Mouse (Mus musculus): ENCODE data around the gene Cntd1. TPM values are rescaled to one million over a fixed set of nuclear protein-coding genes. Genes with fewer than 3 reads are reported as not detected.

The Cntd1 gene
- polyA plus RNA-seq, 1 experiment from 2014 or later: 2.0 TPM

GRCm38 (mm10) chr11:101279193-101279569 is 369 bp downstream of the Cntd1 start:
- Histone ChIP-seq H3K4me3 (replicated peaks; ENCODE audit: low read depth, low read length) (peak overlapping the region; percentile 59; the same call in 1 of the 2 replicates), H3K4me2 (ENCODE audit: low read length) (peak overlapping the region; percentile 82), H3K9me3 (replicated peaks; ENCODE audit: low read length) (no peaks in the 10 kb centered on the region), H3K4me1 (replicated peaks; ENCODE audit: insufficient read depth, low read length) (peaks cover 44% of the 10 kb centered on the region), H3K27ac (peak overlapping the region; percentile 54; the same call in 1 of the 2 replicates), H3K36me3 (ENCODE audit: insufficient read depth, low read length) (0 out of 2 replicates have a peak, but pooled peaks cover 9% of the 10 kb centered on the region), H3K27me3 (ENCODE audit: insufficient read depth, low read length) (no peaks in the 10 kb centered on the region), H3K9ac (ENCODE audit: low read depth, low read length) (no peak overlapping the region)
- 43% methylated on average over 14 of the region's 14 CpGs for WGBS
- no peak for TF ChIP-seq CTCF (IDR thresholded peaks at IDR 0.05; ENCODE audit: low read depth)
- no peak for ATAC-seq (replicated peaks; ENCODE audit: low FRiP score, low read depth)
- no peak for DNase-seq (ENCODE audit: low spot score)

DNA sequence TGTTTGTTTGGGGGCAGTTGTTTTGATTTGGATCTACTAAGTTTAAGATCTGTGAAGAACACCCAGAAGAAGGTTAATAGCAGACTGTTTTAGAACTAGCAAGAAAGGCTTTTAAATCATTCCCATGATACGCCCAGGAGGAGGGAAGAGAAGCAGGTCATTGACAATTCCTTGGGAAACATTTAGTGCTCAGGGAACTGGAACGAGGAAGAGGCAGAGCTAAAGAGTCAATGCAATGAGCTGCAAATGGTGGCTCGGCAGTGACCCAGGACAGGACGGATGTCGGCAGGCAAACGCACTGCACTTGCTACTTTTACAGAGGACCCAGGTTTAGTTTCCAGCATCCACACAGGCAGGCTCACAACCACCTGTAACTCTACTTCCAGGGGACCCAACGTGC is 2.0 kb downstream of the Cntd1 start:
- H3K4me1 ChIP-seq (replicated peaks; ENCODE audit: insufficient read depth, low read length): peaks cover 44% of the 10 kb centered on the region
- no peak for TF ChIP-seq CTCF (IDR thresholded peaks at IDR 0.05; ENCODE audit: low read depth)
- no peaks in the 10 kb centered on the region for H3K9me3 ChIP-seq (replicated peaks; ENCODE audit: low read length)
- H3K9ac ChIP-seq (ENCODE audit: low read depth, low read length): peak overlapping the region; percentile 27; the same call in 1 of the 2 replicates
- H3K27ac ChIP-seq: peak overlapping the region; percentile 31; the same call in 1 of the 2 replicates
- DNase-seq (ENCODE audit: low spot score): no peak
- no peak for ATAC-seq (replicated peaks; ENCODE audit: low FRiP score, low read depth)
- H3K27me3 ChIP-seq (ENCODE audit: insufficient read depth, low read length): no peaks in the 10 kb centered on the region
- H3K4me3 ChIP-seq (replicated peaks; ENCODE audit: low read depth, low read length): no peak overlapping the region
- 21% methylated on average over 7 of the region's 7 CpGs for WGBS
- H3K36me3 ChIP-seq (ENCODE audit: insufficient read depth, low read length): 0 out of 2 replicates have a peak, but pooled peaks cover 9% of the 10 kb centered on the region
- no peak overlapping the region for H3K4me2 ChIP-seq (ENCODE audit: low read length)

- Histone ChIP-seq H3K9ac (ENCODE audit: low read depth, low read length) (no peak overlapping the region), H3K9me3 (replicated peaks; ENCODE audit: low read length) (no peaks in the 10 kb centered on the region), H3K4me2 (ENCODE audit: low read length) (no peak overlapping the region), H3K4me1 (replicated peaks; ENCODE audit: insufficient read depth, low read length) (peaks cover 24% of the 10 kb centered on the region; the same call in 1 of the 2 replicates), H3K27me3 (ENCODE audit: insufficient read depth, low read length) (no peaks in the 10 kb centered on the region), H3K27ac (peak overlapping the region; percentile 73), H3K36me3 (ENCODE audit: insufficient read depth, low read length) (peaks cover 11% of the 10 kb centered on the region; the same call in 1 of the 2 replicates), H3K4me3 (replicated peaks; ENCODE audit: low read depth, low read length) (no peak overlapping the region)
- TF ChIP-seq CTCF (IDR thresholded peaks at IDR 0.05; ENCODE audit: low read depth): no peak
- whole genome bisulfite sequencing: 20% methylated on average over 5 of the region's 5 CpGs
- ATAC-seq (replicated peaks; ENCODE audit: low FRiP score, low read depth) (no peak), DNase-seq (ENCODE audit: low spot score) (no peak)
These were observed 4.1 kb downstream of the Cntd1 start for GRCm38 (mm10) chr11:101282896-101283295.

GRCm38 (mm10) chr11:101283805-101284204 is 5.0 kb downstream of the Cntd1 start:
- Histone ChIP-seq H3K4me1 (replicated peaks; ENCODE audit: insufficient read depth, low read length) (peaks cover 18% of the 10 kb centered on the region; the same call in 1 of the 2 replicates), H3K27me3 (ENCODE audit: insufficient read depth, low read length) (no peaks in the 10 kb centered on the region), H3K27ac (peak overlapping the region; percentile 73), H3K4me2 (ENCODE audit: low read length) (no peak overlapping the region), H3K9ac (ENCODE audit: low read depth, low read length) (no peak overlapping the region), H3K36me3 (ENCODE audit: insufficient read depth, low read length) (peaks cover 13% of the 10 kb centered on the region; the same call in 1 of the 2 replicates), H3K4me3 (replicated peaks; ENCODE audit: low read depth, low read length) (no peak overlapping the region), H3K9me3 (replicated peaks; ENCODE audit: low read length) (no peaks in the 10 kb centered on the region)
- ATAC-seq (replicated peaks; ENCODE audit: low FRiP score, low read depth): 0 out of 2 replicates have a peak, but pooled peaks have one; percentile 53
- no peak for TF ChIP-seq CTCF (IDR thresholded peaks at IDR 0.05; ENCODE audit: low read depth)
- WGBS: 42% methylated on average over 4 of the region's 4 CpGs
- DNase-seq (ENCODE audit: low spot score): no peak

- H3K36me3 ChIP-seq (ENCODE audit: insufficient read depth, low read length): peaks cover 33% of the 10 kb centered on the region; the same call in 1 of the 2 replicates
- TF ChIP-seq CTCF (IDR thresholded peaks at IDR 0.05; ENCODE audit: low read depth): no peak
- no peak overlapping the region for H3K27ac ChIP-seq
- peaks cover 7% of the 10 kb centered on the region; the same call in 1 of the 2 replicates for H3K4me1 ChIP-seq (replicated peaks; ENCODE audit: insufficient read depth, low read length)
- ATAC-seq (replicated peaks; ENCODE audit: low FRiP score, low read depth) (no peak), DNase-seq (ENCODE audit: low spot score) (no peak)
- no peak overlapping the region for H3K4me2 ChIP-seq (ENCODE audit: low read length)
- H3K27me3 ChIP-seq (ENCODE audit: insufficient read depth, low read length): no peaks in the 10 kb centered on the region
- H3K9ac ChIP-seq (ENCODE audit: low read depth, low read length): no peak overlapping the region
- H3K4me3 ChIP-seq (replicated peaks; ENCODE audit: low read depth, low read length): no peak overlapping the region
- H3K9me3 ChIP-seq (replicated peaks; ENCODE audit: low read length): no peaks in the 10 kb centered on the region
- 81% methylated on average over 9 of the region's 9 CpGs for WGBS
These were observed 8.5 kb downstream of the Cntd1 start for GRCm38 (mm10) chr11:101287306-101287705.

DNA sequence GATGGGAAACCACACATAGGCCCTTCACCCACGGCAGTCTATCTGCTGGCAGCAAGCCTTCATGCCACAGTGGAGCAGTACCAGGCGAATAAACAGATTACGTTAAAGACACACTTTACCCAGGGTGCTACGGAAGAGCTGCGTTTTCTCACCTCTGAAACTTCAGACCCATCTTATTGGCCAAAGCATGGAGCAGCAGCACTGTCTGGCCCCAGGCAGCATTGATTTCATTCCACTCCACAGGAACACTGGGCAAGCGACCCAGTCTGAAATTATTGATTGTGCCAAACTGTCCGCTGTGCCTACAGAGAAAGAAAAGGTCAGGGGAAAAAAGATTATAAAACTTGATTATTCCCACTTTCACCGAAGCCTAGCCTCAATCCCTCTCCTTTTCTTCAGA is 12.4 kb downstream of the Cntd1 start:
- 96% methylated on average over 8 of the region's 8 CpGs for WGBS
- Histone ChIP-seq H3K4me3 (replicated peaks; ENCODE audit: low read depth, low read length) (no peak overlapping the region), H3K27me3 (ENCODE audit: insufficient read depth, low read length) (no peaks in the 10 kb centered on the region), H3K9me3 (replicated peaks; ENCODE audit: low read length) (no peaks in the 10 kb centered on the region), H3K27ac (no peak overlapping the region), H3K4me2 (ENCODE audit: low read length) (no peak overlapping the region), H3K36me3 (ENCODE audit: insufficient read depth, low read length) (peaks cover 59% of the 10 kb centered on the region), H3K9ac (ENCODE audit: low read depth, low read length) (no peak overlapping the region), H3K4me1 (replicated peaks; ENCODE audit: insufficient read depth, low read length) (no peaks in the 10 kb centered on the region)
- no peak for TF ChIP-seq CTCF (IDR thresholded peaks at IDR 0.05; ENCODE audit: low read depth)
- ATAC-seq (replicated peaks; ENCODE audit: low FRiP score, low read depth) (no peak), DNase-seq (ENCODE audit: low spot score) (no peak)

GRCm38 (mm10) chr11:101295191-101295590 is 16.4 kb downstream of the Cntd1 start:
- WGBS: 97% methylated on average over 8 of the region's 8 CpGs
- H3K4me1 ChIP-seq (replicated peaks; ENCODE audit: insufficient read depth, low read length): 0 out of 2 replicates have a peak, but pooled peaks cover under 1% of the 10 kb centered on the region
- no peak for ATAC-seq (replicated peaks; ENCODE audit: low FRiP score, low read depth)

More at GRCm38 (mm10) chr11:101295191-101295590, 16.4 kb downstream of the Cntd1 start:
- H3K4me3 ChIP-seq (replicated peaks; ENCODE audit: low read depth, low read length): no peak overlapping the region
- no peaks in the 10 kb centered on the region for H3K27me3 ChIP-seq (ENCODE audit: insufficient read depth, low read length)
- H3K27ac ChIP-seq: no peak overlapping the region
- H3K4me2 ChIP-seq (ENCODE audit: low read length): no peak overlapping the region
- no peak for TF ChIP-seq CTCF (IDR thresholded peaks at IDR 0.05; ENCODE audit: low read depth)
- H3K9ac ChIP-seq (ENCODE audit: low read depth, low read length): no peak overlapping the region
- H3K36me3 ChIP-seq (ENCODE audit: insufficient read depth, low read length): peaks cover 67% of the 10 kb centered on the region
- H3K9me3 ChIP-seq (replicated peaks; ENCODE audit: low read length): no peaks in the 10 kb centered on the region
- no peak for DNase-seq (ENCODE audit: low spot score)

Data from kidney, postnatal 0 days (tissue).